Comparison of ENCODE assay signal across 32 mouse cellular contexts in the genomic region with DNA sequence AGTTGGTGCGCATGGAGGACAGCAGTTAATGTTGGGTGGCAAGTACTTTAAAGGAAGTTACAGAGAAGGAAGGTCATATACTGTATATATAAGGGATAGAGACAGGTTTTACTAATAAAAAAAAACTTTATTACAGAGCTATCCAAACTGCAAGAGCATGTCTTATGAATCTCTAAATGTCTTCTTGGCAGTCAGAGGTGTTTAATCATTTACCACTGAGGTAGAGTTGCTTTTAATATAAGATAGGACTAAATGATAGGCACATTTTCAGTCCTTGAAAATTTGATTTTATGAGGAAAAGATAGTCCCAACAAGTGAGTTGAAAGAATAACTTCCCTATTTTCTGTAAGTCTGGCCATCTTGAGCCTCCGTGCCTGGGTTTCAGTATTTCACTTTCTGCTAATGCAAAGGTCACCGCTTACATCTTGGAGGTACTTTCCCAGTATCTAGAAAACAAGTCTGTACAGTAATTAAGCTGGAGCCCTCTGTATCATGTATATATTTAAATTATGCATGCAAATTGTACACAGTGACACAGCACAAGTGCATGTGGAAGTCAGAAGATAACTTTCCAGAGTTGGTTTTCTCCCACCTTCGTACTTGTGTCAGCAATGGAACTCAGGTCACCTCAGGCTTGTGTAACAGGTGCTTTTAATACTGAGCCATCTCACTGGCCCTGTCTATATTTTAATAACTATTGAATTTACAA. TPM values are rescaled to one million over a fixed set of nuclear protein-coding genes. Genes with fewer than 3 reads are reported as not detected.
A peak's percentile ranks its signal among the peaks of the same experiment; 100 is the strongest.
DNase-seq lines count a peak whose midpoint lies in the region; TF ChIP-seq lines count a peak whose summit lies in the region.
"Had no signal": no experiment of that assay in that cellular context is flagged by ENCODE, and none has a peak within 500 bp of the region (broad histone marks: within the 10 kb centered on the region; RNA-seq: fewer than 3 reads in every experiment).

No protein-coding gene starts in this region.

- H3K27ac ChIP-seq in kidney, adult 2 months (ENCODE audit: insufficient read depth, low read depth, low read length): peak overlapping the region; percentile 64; the same call in 1 of the 2 replicates
- no peak overlapping the region for H3K27ac ChIP-seq in CH12.LX (ENCODE audit: insufficient read depth, low read depth)
- H3K27ac ChIP-seq in macrophage: peak overlapping the region; percentile 94
- H3K27ac ChIP-seq: embryonic facial prominence, embryonic 10.5 days; embryonic facial prominence, embryonic 13.5 days; forebrain, embryonic 12.5 days; forebrain, embryonic 15.5 days; heart, embryonic 15.5 days; hindbrain, embryonic 10.5 days; hindbrain, embryonic 13.5 days; hindbrain, postnatal 0 days had no signal

- peak; percentile 60 for DNase-seq in kidney, adult 2 months
- DNase-seq in kidney, postnatal 4 days: no peak
- peak; percentile 3 for DNase-seq in CD4-positive, CD25-positive, alpha-beta regulatory T cell, adult 2 months (ENCODE audit: low read depth, low spot score)
- DNase-seq in CH12.LX (ENCODE audit: extremely low read depth): peak; percentile 42
- no peak for DNase-seq in adrenal gland, postnatal 10 days
- no peak for DNase-seq in adrenal gland, postnatal 36 days
- DNase-seq in retina, postnatal 1 day: no peak
- DNase-seq: adrenal gland, postnatal 14 days; B cell, adult 2 months; cerebellum, adult 11 months; cerebellum, adult 8-10 months; cerebellum, postnatal 10 days; cerebellum, postnatal 36 days; embryo, embryonic 11 days; gastrocnemius, postnatal 25 days; heart, adult 18-20 months; heart, postnatal 10 days; heart, postnatal 36 days had no signal

- H3K9me3 ChIP-seq in CH12.LX (replicated peaks; ENCODE audit: low read length): no peaks in the 10 kb centered on the region
- H3K9me3 ChIP-seq: embryonic facial prominence, embryonic 10.5 days; embryonic facial prominence, embryonic 13.5 days; forebrain, embryonic 12.5 days; forebrain, embryonic 15.5 days; G1E; heart, embryonic 12.5 days; heart, embryonic 15.5 days; hindbrain, embryonic 10.5 days; hindbrain, embryonic 13.5 days had no signal

- TF ChIP-seq RAD21 in CH12.LX (IDR thresholded peaks at IDR 0.05; ENCODE audit: low read depth, low read length): no peak

- H3K79me2 ChIP-seq in CH12.LX (replicated peaks; ENCODE audit: control insufficient read depth, extremely low read depth, insufficient read depth, poor library complexity, severe bottlenecking): no peaks in the 10 kb centered on the region
- H3K79me2 ChIP-seq in macrophage (ENCODE audit: inconsistent target): peaks cover 21% of the 10 kb centered on the region

- WGBS in kidney, adult 2 months: 69% methylated on average over 4 of the region's 4 CpGs
- WGBS in macrophage (ENCODE audit: missing documents): 78% methylated on average over 4 of the region's 4 CpGs

- dilution Hi-C loops in CH12.LX (cut with MboI; ENCODE audit: extremely low pct_ligation_motif_present, extremely low pct_unique_long_range_greater_than_20kb, low sequenced_read_pairs): no loop called here

- no peak overlapping the region for H3K9ac ChIP-seq in CH12.LX (ENCODE audit: insufficient read depth, low read depth)
- H3K9ac ChIP-seq: embryonic facial prominence, embryonic 13.5 days; forebrain, embryonic 12.5 days; forebrain, embryonic 15.5 days; heart, embryonic 12.5 days; heart, embryonic 15.5 days; hindbrain, embryonic 13.5 days had no signal

- H3K4me2 ChIP-seq in CH12.LX (ENCODE audit: insufficient read depth, low read depth, poor library complexity, severe bottlenecking): peak overlapping the region; percentile 67
- H3K4me2 ChIP-seq: embryonic facial prominence, embryonic 13.5 days; forebrain, embryonic 12.5 days; forebrain, embryonic 15.5 days; heart, embryonic 12.5 days; heart, embryonic 15.5 days; hindbrain, embryonic 13.5 days had no signal

- H3K4me3 ChIP-seq in kidney, adult 2 months (ENCODE audit: insufficient read depth, low read depth, low read length): no peak overlapping the region
- H3K4me3 ChIP-seq in CH12.LX (replicated peaks in 1 of 3; ENCODE audit: low read depth in 2 of 3, low read length in 2 of 3, poor library complexity in 1 of 3) (no peak overlapping the region), macrophage (ENCODE audit: inconsistent target) (no peak overlapping the region)
- H3K4me3 ChIP-seq: embryonic facial prominence, embryonic 10.5 days; embryonic facial prominence, embryonic 13.5 days; erythroblast, embryonic 14.5 days; forebrain, embryonic 12.5 days; forebrain, embryonic 15.5 days; heart, embryonic 12.5 days; heart, embryonic 15.5 days; hindbrain, embryonic 10.5 days; hindbrain, embryonic 13.5 days had no signal

- no peak for TF ChIP-seq CTCF in kidney, adult 2 months (conservative IDR thresholded peaks at IDR 0.05; ENCODE audit: insufficient read depth, insufficient read length, low read depth, low read length)
- no peak for TF ChIP-seq CTCF in CH12.LX (conservative IDR thresholded peaks at IDR 0.05 in 1 of 2, IDR thresholded peaks at IDR 0.05 in 1 of 2; ENCODE audit: low read depth in 2 of 2, low read length in 2 of 2)

- TF ChIP-seq POLR2A in kidney, adult 2 months (IDR thresholded peaks at IDR 0.05; ENCODE audit: low read depth, low read length): no peak
- no peak for TF ChIP-seq POLR2A in CH12.LX (IDR thresholded peaks at IDR 0.05; ENCODE audit: low read depth, low read length)

- peaks cover 7% of the 10 kb centered on the region; the same call in 1 of the 2 replicates for H3K4me1 ChIP-seq in kidney, adult 2 months (ENCODE audit: control insufficient read depth, insufficient read depth, low read length)
- H3K4me1 ChIP-seq in CH12.LX (ENCODE audit: control insufficient read depth in 1 of 2, insufficient read depth in 2 of 2): peaks cover 4 to 54% of the 10 kb centered on the region in 2 experiments; a peak in 3 of 4 replicates
- H3K4me1 ChIP-seq: embryonic facial prominence, embryonic 10.5 days; embryonic facial prominence, embryonic 13.5 days; forebrain, embryonic 12.5 days; forebrain, embryonic 15.5 days; heart, embryonic 12.5 days; heart, embryonic 15.5 days; hindbrain, embryonic 10.5 days; hindbrain, embryonic 13.5 days had no signal

- in situ Hi-C loops in CH12.LX (cut with MboI; ENCODE audit: low pct_ligation_motif_present, low pct_unique_long_range_greater_than_20kb, low sequenced_read_pairs): no loop called here

- H3K36me3 ChIP-seq in kidney, adult 2 months (ENCODE audit: control insufficient read depth, insufficient read depth, low read length): peaks cover 13% of the 10 kb centered on the region; the same call in 1 of the 2 replicates
- H3K36me3 ChIP-seq in CH12.LX (replicated peaks in 1 of 2; ENCODE audit: control insufficient read depth in 1 of 2, insufficient read depth in 1 of 2, low read length in 1 of 2): peaks cover 11 to 51% of the 10 kb centered on the region in 2 experiments
- peaks cover 8% of the 10 kb centered on the region; the same call in 1 of the 2 replicates for H3K36me3 ChIP-seq in macrophage (ENCODE audit: inconsistent target)

- peak; percentile 54; the same call in 1 of the 2 replicates for TF ChIP-seq EP300 in CH12.LX (IDR thresholded peaks at IDR 0.05; ENCODE audit: low read length)

- no peaks in the 10 kb centered on the region for H3K27me3 ChIP-seq in kidney, adult 2 months (replicated peaks; ENCODE audit: control insufficient read depth, insufficient read depth, low read length)
- H3K27me3 ChIP-seq in CH12.LX (replicated peaks): no peaks in the 10 kb centered on the region
- H3K27me3 ChIP-seq: embryonic facial prominence, embryonic 13.5 days; forebrain, embryonic 12.5 days; forebrain, embryonic 15.5 days; heart, embryonic 12.5 days; heart, embryonic 15.5 days; hindbrain, embryonic 13.5 days; Patski had no signal

TF ChIP-seq in CH12.LX, 34 proteins besides CTCF, POLR2A, EP300 and RAD21:
- no peak for TF ChIP-seq ZNF384 (IDR thresholded peaks at IDR 0.05; ENCODE audit: low read depth, low read length)
- peak; percentile 30; the same call in 1 of the 2 replicates for TF ChIP-seq IRF4 (IDR thresholded peaks at IDR 0.05; ENCODE audit: low read depth, low read length)
- TF ChIP-seq MAFK (IDR thresholded peaks at IDR 0.05; ENCODE audit: insufficient replicate concordance, low read length): peak; percentile 61; the same call in 1 of the 2 replicates
- 0 out of 2 replicates have a peak, but pooled peaks have one; percentile 7 for TF ChIP-seq JUND (conservative IDR thresholded peaks at IDR 0.05; ENCODE audit: low read depth, low read length)
- TF ChIP-seq BHLHE40 (IDR thresholded peaks at IDR 0.05; ENCODE audit: low read depth, low read length): peak; percentile 37; the same call in 1 of the 2 replicates
- 0 out of 2 replicates have a peak, but pooled peaks have one; percentile 46 for TF ChIP-seq MYC (IDR thresholded peaks at IDR 0.05; ENCODE audit: low read depth, low read length)
- 0 out of 2 replicates have a peak, but pooled peaks have one; percentile 19 for TF ChIP-seq ETS1 (conservative IDR thresholded peaks at IDR 0.05; ENCODE audit: low read depth, low read length)
- no peak for TF ChIP-seq NRF1 (IDR thresholded peaks at IDR 0.05; ENCODE audit: low read depth, low read length)
TF ChIP-seq in CH12.LX: peak in this region for 6.

RNA-seq across cellular contexts. Expression of a gene that starts 32.3 kb away (rescaled TPM):
- 2.6 and 3.0 TPM in 2 replicates for polyA plus RNA-seq in kidney, adult 2 months (2012; rRNA removed)
- total RNA-seq in CH12.LX (2012; rRNA removed) (1.4 and 2.5 TPM in 2 replicates), CH12.LX (2014; rRNA removed) (0.09 and 0.28 TPM in 2 replicates)
- polyA plus RNA-seq in CH12.LX (2012; ENCODE audit: insufficient read length, low read depth) (0.20 and 0.55 TPM in 2 replicates), macrophage (2018) (28.4 to 79.0 TPM (median 38.4 TPM) in 3 replicates)
- total RNA-seq in macrophage (2018; cell fraction: chromatin; rRNA removed): 100 to 1,000 TPM in 17 of 26 experiments, 10 to 100 TPM in 9; 39.4 to 264 (median 122) TPM
- total RNA-seq in macrophage (2018; cell fraction: cytosol; rRNA removed): 10 to 100 TPM; 40.7 to 78.8 (median 58.0) TPM
- total RNA-seq in macrophage (2018; cell fraction: nucleus; rRNA removed): 100 to 1,000 TPM in 16 of 26 experiments, 10 to 100 TPM in 10; 44.9 to 308 (median 112) TPM
- 1 to 10 TPM; 2.9 to 3.3 TPM for total RNA-seq in adrenal gland, postnatal 10 days (2021)
- 1 to 10 TPM; 2.2 to 3.3 TPM for total RNA-seq in adrenal gland, postnatal 36 days (2021)
- polyA plus RNA-seq: erythroblast, embryonic 14.5 days; G1E; inflammation-experienced regulatory T-cells, adult 6 months had no signal

Comparison
In these comparisons a context has a peak if more than half of its experiments do, and no peak if none do; other contexts are left out.
1. DNase-seq: peak in kidney, adult 2 months (single experiment), CD4-positive, CD25-positive, alpha-beta regulatory T cell, adult 2 months (single experiment) and CH12.LX (single experiment); none in kidney, postnatal 4 days (0 of 2), adrenal gland, postnatal 10 days (single experiment), adrenal gland, postnatal 36 days (0 of 2) and retina, postnatal 1 day (single experiment).